Mouse (Mus musculus) neural tube, embryonic 14.5 days (tissue): ENCODE measurements around the gene Nme4. TPM values are rescaled to one million over a fixed set of nuclear protein-coding genes. Genes with fewer than 3 reads are reported as not detected.

ENCODE experiments used
- ATAC-seq: fragments of 200-750 bp; cut with Nextera tagmentation; 2 replicates; pipeline ENCODE4 v1.8.0; 2017; ENCODE audit warnings: low read depth, mild to moderate bottlenecking, moderate TSS enrichment, moderate library complexity
- H3K27ac ChIP-seq: fragments of 300-500 bp; sonication (generic); 2 replicates; pipeline ENCODE4 v1.5.1; 2014; ENCODE audit warnings: low read depth, mild to moderate bottlenecking, control low read depth, low read length, moderate library complexity, mixed read lengths
- H3K27me3 ChIP-seq: fragments of 300-500 bp; sonication (generic); 2 replicates; pipeline ENCODE4 v1.6.1; 2014; ENCODE audit warnings: low read length; ENCODE audit not compliant: control insufficient read depth, insufficient read depth
- H3K36me3 ChIP-seq: fragments of 300-500 bp; sonication (generic); 2 replicates; pipeline ENCODE4 v1.6.1; 2014; ENCODE audit warnings: low read length, mixed read lengths; ENCODE audit not compliant: control insufficient read depth, insufficient read depth
- H3K4me1 ChIP-seq: fragments of 300-500 bp; sonication (generic); 2 replicates; pipeline ENCODE4 v1.6.1; 2014; ENCODE audit warnings: low read length; ENCODE audit not compliant: control insufficient read depth, insufficient read depth
- H3K4me2 ChIP-seq: fragments of 300-500 bp; sonication (generic); 2 replicates; pipeline ENCODE4 v1.6.1; 2014; ENCODE audit warnings: mild to moderate bottlenecking, low read depth, low read length, control low read depth
- H3K4me3 ChIP-seq: fragments of 300-500 bp; sonication (generic); 2 replicates; pipeline ENCODE4 v1.5.1; 2014; ENCODE audit warnings: low read depth, low read length, control low read depth, mixed read lengths
- H3K9ac ChIP-seq: fragments of 300-500 bp; sonication (generic); replicated peaks from 2 replicates; pipeline ENCODE4 v1.6.1; 2014; ENCODE audit warnings: low read depth, mild to moderate bottlenecking, control low read depth, low read length, mixed read lengths
- H3K9me3 ChIP-seq: fragments of 300-500 bp; sonication (generic); 2 replicates; pipeline ENCODE4 v1.6.1; 2016; ENCODE audit warnings: low read length; ENCODE audit not compliant: control insufficient read depth
- WGBS: fragments of 180-500 bp; shearing (Covaris S2); extraction: QIAGEN DNeasy Blood & Tissue Kit; methylation state at CpG from one replicate; pipeline ENCODE4 v1.1.7; 2014; 5-methylcytosine and 5-hydroxymethylcytosine counted together
- polyA plus RNA-seq: library from polyadenylated mRNA; unstranded; fragments of >200 nt; fragmentation: Nextera tagmentation; extraction: Ambion mirVana; gene quantifications from 2 replicates; pipeline ENCODE4 v1.2.1, GENCODE M21; 2014

The Nme4 gene
- polyA plus RNA-seq, 1 experiment from 2014 or later, result 10.8 TPM

DNA sequence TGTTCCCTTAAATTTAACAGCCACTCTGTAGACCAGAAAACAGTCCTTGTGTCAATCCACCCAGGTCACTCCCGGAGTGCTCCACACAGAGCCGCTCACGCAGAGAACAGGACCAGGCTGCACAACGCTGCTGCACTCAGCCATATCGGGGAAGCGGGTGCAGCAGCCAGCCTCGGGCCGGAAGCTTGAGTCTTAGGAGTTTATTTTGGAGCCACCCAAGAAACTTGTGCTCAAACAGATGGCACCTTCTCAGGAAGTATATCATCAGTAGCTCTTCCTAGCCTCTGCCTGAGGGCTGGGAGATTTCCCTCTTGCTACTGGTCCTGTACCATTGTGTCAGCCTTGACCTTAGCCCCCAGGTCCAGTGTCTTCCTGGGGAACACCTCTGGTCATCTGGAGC, 38.1 kb downstream of the Nme4 start:
- WGBS, result 98% methylated on average over 8 of the region's 8 CpGs
- H3K36me3 ChIP-seq, result peaks cover 9% of the 10 kb centered on the region; the same call in 1 of the 2 replicates
- no peaks in the 10 kb centered on the region for H3K27me3 ChIP-seq
- H3K9me3 ChIP-seq, result no peaks in the 10 kb centered on the region
- H3K4me2 ChIP-seq, result no peak overlapping the region
- no peak overlapping the region for H3K27ac ChIP-seq
- H3K4me1 ChIP-seq, result peaks cover 2% of the 10 kb centered on the region
- no peak for ATAC-seq
- no peak overlapping the region for H3K4me3 ChIP-seq
- H3K9ac ChIP-seq, result no peak overlapping the region

DNA sequence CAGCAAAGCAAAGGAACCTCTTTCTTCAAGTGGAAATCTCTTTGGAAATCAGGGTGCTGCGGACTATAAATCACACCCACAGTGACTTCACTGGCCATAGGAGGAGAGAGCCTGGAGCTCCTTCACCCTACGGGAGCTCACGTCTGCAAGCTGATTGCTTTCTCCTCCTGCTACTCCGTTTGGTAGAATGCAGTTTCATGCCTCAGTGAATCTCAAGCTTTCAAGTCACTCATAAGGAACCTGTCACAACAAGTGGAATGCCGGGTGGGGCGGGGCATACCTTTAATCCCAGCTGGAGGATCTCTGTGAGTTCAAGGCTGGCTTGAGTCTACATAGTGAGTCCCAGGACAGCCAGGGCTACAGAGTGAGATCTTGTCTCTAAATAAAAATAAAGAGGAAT, 40.2 kb downstream of the Nme4 start:
- H3K9me3 ChIP-seq, result no peaks in the 10 kb centered on the region
- H3K9ac ChIP-seq, result no peak overlapping the region
- no peaks in the 10 kb centered on the region; the same call in 1 of the 2 replicates for H3K4me1 ChIP-seq
- H3K27ac ChIP-seq, result no peak overlapping the region
- no peak for ATAC-seq
- 55% methylated on average over 6 of the region's 6 CpGs for WGBS
- H3K27me3 ChIP-seq, result no peaks in the 10 kb centered on the region
- H3K36me3 ChIP-seq, result peaks cover 9% of the 10 kb centered on the region; the same call in 1 of the 2 replicates
- H3K4me3 ChIP-seq, result no peak overlapping the region
- no peak overlapping the region for H3K4me2 ChIP-seq

DNA sequence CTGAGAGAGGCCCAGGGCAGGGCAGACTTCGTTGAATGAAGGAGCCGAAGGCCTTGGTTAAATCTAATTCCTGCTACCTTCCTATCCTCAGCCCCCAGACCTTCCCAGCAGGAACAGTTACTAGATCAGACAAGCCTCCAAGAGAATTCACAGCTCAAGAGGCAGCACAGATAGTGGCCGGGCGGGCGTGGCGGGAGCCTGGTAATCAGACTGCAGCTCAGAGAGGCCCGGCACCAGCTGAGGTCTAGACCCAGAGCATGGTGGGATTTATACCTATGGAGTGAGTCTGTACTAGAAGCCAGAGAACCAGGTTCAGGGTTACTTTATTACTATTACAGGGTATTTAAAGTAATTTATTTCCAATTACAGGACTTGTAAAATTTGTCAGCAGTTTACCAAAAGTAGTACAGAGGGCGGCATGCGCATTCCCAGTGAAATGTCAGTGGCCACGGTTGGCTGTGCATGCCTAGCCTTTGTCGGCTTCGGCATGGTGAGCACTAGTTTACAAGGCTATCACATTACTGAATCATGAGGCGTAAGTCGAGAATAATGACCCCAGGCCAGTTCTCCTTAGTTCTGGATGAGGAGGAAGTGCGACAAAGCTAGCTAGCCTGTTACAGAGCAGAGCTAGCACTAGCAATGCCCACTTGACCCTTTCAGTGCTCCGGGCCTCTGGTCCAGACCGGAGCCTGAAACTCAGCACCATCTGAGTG, 41.1 kb downstream of the Nme4 start:
- H3K9me3 ChIP-seq, result no peaks in the 10 kb centered on the region
- 63% methylated on average over 17 of the region's 17 CpGs for WGBS
- no peak overlapping the region for H3K4me3 ChIP-seq
- no peak overlapping the region for H3K9ac ChIP-seq
- H3K4me1 ChIP-seq, result no peaks in the 10 kb centered on the region; the same call in 1 of the 2 replicates
- no peaks in the 10 kb centered on the region for H3K27me3 ChIP-seq
- H3K4me2 ChIP-seq, result no peak overlapping the region
- H3K27ac ChIP-seq, result no peak overlapping the region
- peaks cover 9% of the 10 kb centered on the region; the same call in 1 of the 2 replicates for H3K36me3 ChIP-seq
- ATAC-seq, result no peak

DNA sequence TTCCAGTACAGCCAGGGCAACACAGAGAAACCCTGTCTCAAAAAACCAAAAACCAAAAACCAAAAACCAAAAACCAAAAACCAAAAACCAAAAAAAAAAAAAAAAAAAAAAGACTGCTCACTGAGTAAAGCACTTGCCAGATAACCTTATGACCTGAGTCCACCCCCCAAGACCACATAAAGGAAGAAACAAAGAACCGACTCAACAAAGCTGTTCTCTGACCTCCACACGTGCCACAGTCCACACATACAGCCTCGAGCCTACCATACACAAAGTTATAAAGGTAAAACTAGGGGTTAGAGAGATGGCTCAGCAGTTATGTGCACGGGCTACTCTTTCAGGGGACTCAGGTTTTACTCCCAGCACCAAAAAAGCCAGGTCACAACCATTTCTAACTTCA, 42.7 kb downstream of the Nme4 start:
- ATAC-seq, result no peak
- WGBS, result 96% methylated on average over 4 of the region's 4 CpGs
- Histone ChIP-seq H3K4me2 (no peak overlapping the region), H3K4me3 (no peak overlapping the region), H3K9ac (no peak overlapping the region), H3K9me3 (no peaks in the 10 kb centered on the region), H3K27ac (no peak overlapping the region), H3K27me3 (no peaks in the 10 kb centered on the region), H3K4me1 (no peaks in the 10 kb centered on the region; the same call in 1 of the 2 replicates), H3K36me3 (0 out of 2 replicates have a peak, but pooled peaks cover 3% of the 10 kb centered on the region)

DNA sequence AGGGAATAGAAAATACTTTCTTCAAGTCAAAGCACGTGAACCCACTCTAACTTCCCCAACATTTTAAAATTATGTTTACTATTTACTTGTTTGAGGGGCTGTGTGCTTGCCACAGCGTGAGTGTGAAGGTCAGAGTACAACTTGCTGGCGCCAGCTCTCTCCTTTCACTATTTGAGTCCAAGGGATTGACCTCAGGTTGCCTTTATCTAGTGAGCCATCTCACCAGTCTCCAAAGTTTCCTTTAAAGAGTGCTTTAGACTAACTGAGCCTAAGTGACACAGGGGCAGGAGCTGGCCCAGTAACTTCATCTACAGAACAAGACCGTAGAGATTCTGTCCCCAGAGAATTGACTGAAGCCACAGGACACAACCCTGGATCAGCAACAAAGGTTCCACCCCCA, 43.3 kb downstream of the Nme4 start:
- WGBS, result 98% methylated on average over 4 of the region's 4 CpGs
- Histone ChIP-seq H3K9ac (no peak overlapping the region), H3K36me3 (0 out of 2 replicates have a peak, but pooled peaks cover 3% of the 10 kb centered on the region), H3K27ac (no peak overlapping the region), H3K27me3 (no peaks in the 10 kb centered on the region), H3K4me1 (no peaks in the 10 kb centered on the region; the same call in none of the 2 replicates), H3K4me2 (no peak overlapping the region), H3K4me3 (no peak overlapping the region), H3K9me3 (no peaks in the 10 kb centered on the region)
- ATAC-seq, result no peak

DNA sequence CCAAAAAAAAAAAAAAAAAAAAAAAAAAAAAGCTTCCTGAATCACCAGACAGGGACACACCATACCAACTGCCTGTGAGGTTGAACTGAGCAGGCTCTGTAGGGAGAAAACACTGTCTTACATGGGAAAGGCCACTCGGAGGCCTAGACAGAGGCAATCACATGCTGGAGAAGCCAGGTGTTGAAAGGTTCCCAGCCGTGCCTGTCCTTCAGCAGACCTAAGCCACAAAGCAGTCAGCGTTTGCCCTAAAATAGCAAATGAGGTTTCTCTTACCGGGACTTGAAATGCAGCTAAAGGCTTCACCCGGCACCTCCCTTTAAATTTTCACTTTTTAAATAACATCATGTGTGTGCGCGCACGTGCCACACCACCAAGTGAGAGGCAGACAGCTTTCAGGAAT, 47.3 kb downstream of the Nme4 start:
- 89% methylated on average over 8 of the region's 8 CpGs for WGBS
- no peak overlapping the region for H3K27ac ChIP-seq
- H3K4me2 ChIP-seq, result no peak overlapping the region
- no peak overlapping the region for H3K4me3 ChIP-seq
- H3K9ac ChIP-seq, result no peak overlapping the region
- peaks cover 19% of the 10 kb centered on the region; the same call in 1 of the 2 replicates for H3K4me1 ChIP-seq
- H3K9me3 ChIP-seq, result no peaks in the 10 kb centered on the region
- ATAC-seq, result no peak
- no peaks in the 10 kb centered on the region for H3K27me3 ChIP-seq
- H3K36me3 ChIP-seq, result no peaks in the 10 kb centered on the region

DNA sequence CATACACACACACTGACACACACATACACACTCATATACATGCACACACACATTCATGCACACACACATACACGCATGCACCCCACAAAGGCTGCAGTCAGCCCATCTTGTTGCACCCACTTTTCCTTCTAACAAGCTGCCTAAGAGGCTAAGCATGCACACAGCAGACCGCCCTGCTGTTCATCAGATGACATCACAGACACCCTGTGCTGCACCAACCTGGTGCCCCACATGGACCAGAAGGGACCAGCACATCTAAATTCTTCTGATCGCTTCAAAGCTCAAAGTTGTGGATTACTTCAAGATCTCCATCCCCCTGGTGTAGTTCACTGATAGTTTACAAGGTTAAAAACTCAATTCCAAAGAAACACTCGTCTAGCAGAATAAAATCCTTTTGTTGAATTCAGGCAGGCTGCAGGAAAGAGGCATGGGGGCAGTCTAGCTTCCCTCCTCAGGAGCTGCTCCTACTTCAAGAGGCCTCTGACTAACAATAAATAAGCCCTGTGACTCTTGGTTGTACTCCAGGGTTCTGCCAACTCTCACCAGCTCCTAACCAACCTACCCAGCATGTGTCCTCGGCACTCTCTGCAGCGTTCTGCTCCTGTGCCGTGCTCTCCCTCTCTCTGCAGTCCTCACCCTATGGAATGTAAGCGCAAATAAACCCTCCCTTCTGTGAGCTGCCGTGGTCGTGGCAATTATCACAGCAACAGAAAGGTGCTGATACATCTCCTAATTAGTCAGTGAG, 49.0 kb downstream of the Nme4 start:
- H3K4me3 ChIP-seq, result no peak overlapping the region
- H3K4me2 ChIP-seq, result no peak overlapping the region
- H3K9me3 ChIP-seq, result no peaks in the 10 kb centered on the region
- no peak overlapping the region for H3K9ac ChIP-seq
- ATAC-seq, result no peak
- no peaks in the 10 kb centered on the region for H3K36me3 ChIP-seq
- H3K4me1 ChIP-seq, result peaks cover 31% of the 10 kb centered on the region; the same call in 1 of the 2 replicates
- no peaks in the 10 kb centered on the region for H3K27me3 ChIP-seq
- WGBS, result 55% methylated on average over 10 of the region's 10 CpGs
- H3K27ac ChIP-seq, result peak overlapping the region; percentile 62; the same call in 1 of the 2 replicates

DNA sequence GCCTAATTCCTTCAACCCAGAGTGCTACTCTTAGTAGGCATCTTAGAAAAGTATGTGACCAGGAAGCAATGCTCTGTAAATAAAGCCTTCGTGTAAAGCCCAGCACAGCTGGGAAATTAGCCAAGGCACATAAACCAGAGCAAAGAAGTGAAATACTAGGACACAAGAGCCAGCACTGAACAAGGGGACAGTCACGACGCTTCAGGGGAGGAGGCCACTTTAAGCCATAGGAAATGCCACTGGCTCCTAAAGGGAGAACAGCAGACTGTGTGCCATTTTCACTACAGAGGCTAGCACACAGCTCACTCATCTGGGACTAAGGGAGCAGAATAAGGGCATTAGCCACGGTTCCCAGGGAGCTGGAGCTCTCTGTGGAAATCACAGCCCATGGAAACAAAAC, 50.1 kb downstream of the Nme4 start:
- peak overlapping the region; percentile 62 for H3K27ac ChIP-seq
- H3K4me3 ChIP-seq, result no peak overlapping the region
- H3K27me3 ChIP-seq, result no peaks in the 10 kb centered on the region
- H3K9ac ChIP-seq, result no peak overlapping the region
- H3K9me3 ChIP-seq, result no peaks in the 10 kb centered on the region
- ATAC-seq, result peak; percentile 36; the same call in 1 of the 2 replicates
- H3K4me1 ChIP-seq, result peaks cover 33% of the 10 kb centered on the region; the same call in 1 of the 2 replicates
- H3K36me3 ChIP-seq, result no peaks in the 10 kb centered on the region
- no peak overlapping the region for H3K4me2 ChIP-seq
- WGBS, result 21% methylated on average over 4 of the region's 4 CpGs

DNA sequence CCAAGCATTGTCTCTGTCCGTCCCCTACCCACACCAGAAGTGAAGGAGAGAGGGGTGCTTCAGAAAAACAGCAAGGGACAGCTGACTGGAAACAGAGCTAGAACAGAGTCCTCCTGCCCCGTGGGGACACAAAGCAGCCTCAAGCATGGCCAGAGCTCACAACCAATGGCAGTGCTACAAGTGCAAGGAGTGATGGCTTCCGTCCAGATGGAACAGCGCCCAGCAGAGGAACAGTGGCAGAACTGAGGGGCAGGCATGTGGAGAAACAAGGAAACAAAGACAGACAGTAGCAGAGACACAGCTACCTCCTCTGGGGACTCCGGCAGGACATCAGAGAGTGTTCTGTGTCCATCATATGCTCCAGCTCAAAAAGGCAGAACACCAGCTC, 52.2 kb downstream of the Nme4 start:
- Histone ChIP-seq H3K9me3 (no peaks in the 10 kb centered on the region), H3K4me3 (no peak overlapping the region), H3K27me3 (no peaks in the 10 kb centered on the region), H3K36me3 (no peaks in the 10 kb centered on the region), H3K4me2 (no peak overlapping the region), H3K9ac (no peak overlapping the region), H3K27ac (peak overlapping the region; percentile 82), H3K4me1 (peaks cover 33% of the 10 kb centered on the region; the same call in 1 of the 2 replicates)
- peak; percentile 65; the same call in 1 of the 2 replicates for ATAC-seq
- 48% methylated on average over 5 of the region's 5 CpGs for WGBS
